Mouse (Mus musculus) forebrain, embryonic 11.5 days (tissue): ENCODE results near the gene Sh2b3. TPM values are rescaled to one million over a fixed set of nuclear protein-coding genes. Genes with fewer than 3 reads are reported as not detected.

Source experiments
- ATAC-seq: fragments of 200-750 bp; cut with Nextera tagmentation; replicated peaks from 2 replicates; pipeline ENCODE4 v1.8.0; 2017; ENCODE audit warnings: moderate TSS enrichment; ENCODE audit not compliant: low FRiP score
- DNase-seq: peaks from one replicate; pipeline ENCODE4 v3.0.0-alpha.2; 2017; ENCODE audit warnings: low spot score
- H3K27ac ChIP-seq: fragments of 300-500 bp; sonication (generic); 2 replicates; pipeline ENCODE4 v1.5.1; 2014; ENCODE audit warnings: low read depth, low read length
- H3K27me3 ChIP-seq: fragments of 300-500 bp; sonication (generic); 2 replicates; pipeline ENCODE4 v1.6.1; 2014; ENCODE audit warnings: mild to moderate bottlenecking, low read length, mixed read lengths; ENCODE audit not compliant: control insufficient read depth, insufficient read depth
- H3K36me3 ChIP-seq: fragments of 300-500 bp; sonication (generic); 2 replicates; pipeline ENCODE4 v1.6.1; 2014; ENCODE audit warnings: mild to moderate bottlenecking, low read length, moderate library complexity, mixed read lengths; ENCODE audit not compliant: control insufficient read depth, insufficient read depth
- H3K4me1 ChIP-seq: fragments of 300-500 bp; sonication (generic); replicated peaks from 2 replicates; pipeline ENCODE4 v1.6.1; 2014; ENCODE audit warnings: low read length, mixed read lengths; ENCODE audit not compliant: control insufficient read depth, insufficient read depth
- H3K4me2 ChIP-seq: fragments of 300-500 bp; sonication (generic); 2 replicates; pipeline ENCODE4 v1.6.1; 2014; ENCODE audit warnings: low read depth, mild to moderate bottlenecking, low read length, moderate library complexity, mixed read lengths; ENCODE audit not compliant: severe bottlenecking
- H3K4me3 ChIP-seq: fragments of 300-500 bp; sonication (generic); 2 replicates; pipeline ENCODE4 v1.5.1; 2014; ENCODE audit warnings: low read depth, low read length
- H3K9ac ChIP-seq: fragments of 300-500 bp; sonication (generic); 2 replicates; pipeline ENCODE4 v1.6.1; 2014; ENCODE audit warnings: low read length
- H3K9me3 ChIP-seq: fragments of 300-500 bp; sonication (generic); 2 replicates; pipeline ENCODE4 v1.6.1; 2016; ENCODE audit warnings: low read length, mixed read lengths; ENCODE audit not compliant: control insufficient read depth
- WGBS: fragments of 180-500 bp; shearing (Covaris S2); extraction: QIAGEN DNeasy Blood & Tissue Kit; methylation state at CpG from one replicate; pipeline ENCODE4 v1.1.7; 2014; 5-methylcytosine and 5-hydroxymethylcytosine counted together
- polyA plus RNA-seq: library from polyadenylated mRNA; unstranded; fragments of >200 nt; fragmentation: Nextera tagmentation; extraction: Ambion mirVana; gene quantifications from 2 replicates; pipeline ENCODE4 v1.2.1, GENCODE M21; 2014

The Sh2b3 gene
- polyA plus RNA-seq, 1 experiment from 2014 or later = 9.8 TPM

DNA sequence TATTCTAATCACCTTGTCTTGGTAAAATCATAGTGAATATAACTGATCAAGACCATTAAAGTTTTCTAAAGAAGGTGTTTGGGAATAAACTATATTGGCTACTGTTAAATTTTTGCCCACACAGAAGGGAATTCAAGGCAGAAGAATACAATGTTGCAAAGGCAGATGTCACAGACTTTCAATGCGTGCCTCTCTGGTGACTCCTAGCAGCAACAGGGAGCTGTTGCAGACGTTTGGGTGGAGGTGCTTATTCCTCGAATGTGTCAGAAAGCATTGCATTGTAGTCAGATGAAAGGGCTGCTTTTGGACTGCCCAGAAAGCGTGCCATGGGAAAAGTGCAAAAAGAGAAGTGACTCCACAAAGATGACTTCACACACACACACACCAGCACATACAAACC lies 55.0 kb downstream of the Sh2b3 start:
- Histone ChIP-seq H3K9ac (no peak overlapping the region), H3K36me3 (peaks cover 5% of the 10 kb centered on the region; the same call in 1 of the 2 replicates)

GRCm38 (mm10) chr5:121780180-121780579 lies 57.3 kb downstream of the Sh2b3 start:
- Histone ChIP-seq H3K4me2 (no peak overlapping the region), H3K27ac (no peak overlapping the region), H3K9me3 (no peaks in the 10 kb centered on the region), H3K27me3 (no peaks in the 10 kb centered on the region), H3K4me1 (no peaks in the 10 kb centered on the region), H3K36me3 (peaks cover 3% of the 10 kb centered on the region; the same call in 1 of the 2 replicates), H3K9ac (no peak overlapping the region), H3K4me3 (no peak overlapping the region)
- ATAC-seq (no peak), DNase-seq (no peak)
- 91% methylated on average over 5 of the region's 5 CpGs for WGBS

More for the DNA sequence above, 55.0 kb downstream of the Sh2b3 start:
- Histone ChIP-seq H3K4me1 (no peaks in the 10 kb centered on the region), H3K27ac (no peak overlapping the region), H3K9me3 (no peaks in the 10 kb centered on the region), H3K4me2 (no peak overlapping the region), H3K4me3 (no peak overlapping the region), H3K27me3 (no peaks in the 10 kb centered on the region)
- ATAC-seq = no peak
- DNase-seq = no peak
- WGBS = 69% methylated on average over 4 of the region's 4 CpGs

GRCm38 (mm10) chr5:121778485-121779119 lies 58.8 kb downstream of the Sh2b3 start:
- H3K27ac ChIP-seq = no peak overlapping the region
- H3K4me3 ChIP-seq = no peak overlapping the region
- H3K27me3 ChIP-seq = no peaks in the 10 kb centered on the region
- no peak for DNase-seq
- H3K9ac ChIP-seq = no peak overlapping the region
- H3K36me3 ChIP-seq = peaks cover under 1% of the 10 kb centered on the region; the same call in 1 of the 2 replicates
- no peaks in the 10 kb centered on the region for H3K9me3 ChIP-seq
- no peaks in the 10 kb centered on the region for H3K4me1 ChIP-seq
- WGBS = 92% methylated on average over 7 of the region's 7 CpGs
- no peak for ATAC-seq
- no peak overlapping the region for H3K4me2 ChIP-seq

DNA sequence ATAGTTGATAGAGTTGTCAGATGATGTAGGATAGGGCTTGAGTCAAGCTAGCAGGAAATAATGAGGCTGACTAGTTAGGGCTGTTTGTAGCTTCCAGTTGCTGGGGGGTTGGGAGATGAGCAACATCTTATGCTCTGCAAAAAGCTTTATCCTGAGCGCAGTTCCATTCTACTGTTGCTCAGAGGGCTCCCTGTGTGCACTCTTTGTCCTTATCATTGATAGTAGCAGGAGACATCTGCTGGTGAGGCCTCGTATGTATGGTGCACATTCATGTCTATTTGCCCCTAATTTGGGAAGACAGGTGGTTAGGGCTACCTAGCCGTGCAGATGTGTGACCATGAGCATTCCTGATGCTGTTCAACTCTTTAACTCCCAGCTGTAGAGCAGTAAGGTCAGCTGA lies 65.8 kb downstream of the Sh2b3 start:
- ATAC-seq (no peak), DNase-seq (no peak)
- WGBS = 91% methylated on average over 3 of the region's 3 CpGs
- H3K4me3 ChIP-seq = no peak overlapping the region
- H3K9me3 ChIP-seq = no peaks in the 10 kb centered on the region
- H3K9ac ChIP-seq = no peak overlapping the region
- no peak overlapping the region for H3K4me2 ChIP-seq
- H3K36me3 ChIP-seq = peaks cover 5% of the 10 kb centered on the region; the same call in 1 of the 2 replicates
- H3K27ac ChIP-seq = no peak overlapping the region
- H3K4me1 ChIP-seq = no peaks in the 10 kb centered on the region
- H3K27me3 ChIP-seq = no peaks in the 10 kb centered on the region

DNA sequence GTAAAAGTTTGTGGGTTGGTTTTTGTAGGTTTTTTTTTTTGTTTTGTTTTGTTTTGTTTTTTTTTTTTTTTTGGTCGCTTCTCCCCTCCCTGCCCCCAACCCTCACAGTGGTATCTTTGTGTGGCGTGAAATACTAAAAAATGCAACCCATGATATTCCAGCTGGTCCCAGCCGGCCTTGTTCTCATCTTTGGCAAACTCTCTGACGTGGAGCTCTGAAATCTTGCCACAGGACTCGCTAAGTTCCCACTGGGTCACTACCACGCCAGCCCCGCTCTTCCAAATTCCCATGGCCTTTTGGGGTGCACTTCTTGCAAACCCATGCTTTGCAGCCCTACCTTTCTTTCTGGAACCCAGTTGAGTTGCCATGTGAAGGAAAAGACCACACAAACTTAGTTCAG lies 67.6 kb downstream of the Sh2b3 start:
- 93% methylated on average over 7 of the region's 7 CpGs for WGBS
- ATAC-seq (no peak), DNase-seq (no peak)
- Histone ChIP-seq H3K36me3 (peaks cover 5% of the 10 kb centered on the region; the same call in 1 of the 2 replicates), H3K4me3 (no peak overlapping the region), H3K9me3 (no peaks in the 10 kb centered on the region), H3K27ac (no peak overlapping the region), H3K4me1 (no peaks in the 10 kb centered on the region), H3K9ac (no peak overlapping the region), H3K4me2 (no peak overlapping the region), H3K27me3 (no peaks in the 10 kb centered on the region)

DNA sequence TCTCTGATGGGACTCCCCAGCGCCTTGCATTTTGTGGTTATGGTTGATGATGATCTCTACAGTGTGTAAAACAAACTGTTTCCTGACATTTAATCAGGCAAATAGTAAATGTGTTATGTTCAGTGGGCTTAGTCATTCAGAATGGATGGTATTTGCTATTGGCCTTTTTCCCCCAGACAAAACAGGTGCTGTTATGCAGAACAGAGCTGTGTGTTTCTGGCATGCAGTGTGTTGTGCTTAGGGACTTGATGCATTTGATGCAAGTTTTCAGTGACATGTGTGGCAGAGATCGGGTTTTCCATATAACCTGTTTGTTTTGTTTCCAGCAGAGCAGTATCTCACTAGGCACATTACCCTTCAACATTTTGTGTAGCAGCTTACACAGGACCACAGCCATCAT lies 69.9 kb downstream of the Sh2b3 start:
- no peak overlapping the region for H3K4me3 ChIP-seq
- 0 out of 2 replicates have a peak, but pooled peaks cover 2% of the 10 kb centered on the region for H3K36me3 ChIP-seq
- ATAC-seq = no peak
- H3K9ac ChIP-seq = no peak overlapping the region
- H3K9me3 ChIP-seq = no peaks in the 10 kb centered on the region
- DNase-seq = no peak
- no peak overlapping the region for H3K27ac ChIP-seq
- no peaks in the 10 kb centered on the region for H3K4me1 ChIP-seq
- 84% methylated on average over 2 of the region's 2 CpGs for WGBS
- H3K4me2 ChIP-seq = no peak overlapping the region
- H3K27me3 ChIP-seq = no peaks in the 10 kb centered on the region

- ATAC-seq (no peak), DNase-seq (no peak)
- no peaks in the 10 kb centered on the region for H3K9me3 ChIP-seq
- H3K4me2 ChIP-seq = no peak overlapping the region
- WGBS = 97% methylated on average over 4 of the region's 4 CpGs
- no peaks in the 10 kb centered on the region for H3K27me3 ChIP-seq
- H3K4me3 ChIP-seq = no peak overlapping the region
- H3K4me1 ChIP-seq = no peaks in the 10 kb centered on the region
- H3K9ac ChIP-seq = no peak overlapping the region
- no peaks in the 10 kb centered on the region for H3K36me3 ChIP-seq
- no peak overlapping the region for H3K27ac ChIP-seq
Measured at GRCm38 (mm10) chr5:121766038-121766773, 71.2 kb downstream of the Sh2b3 start.
